Mouse (Mus musculus): ENCODE measurements around the gene Amhr2.

Gene Amhr2

GRCm38 (mm10) chr15:102445146-102445545 lies at the start of gene Amhr2:
Gene Amhr2, plus strand, starts transcription at chr15:102445367.
- DNase-seq (ENCODE audit: low spot score in 2 of 2) = no peak

- DNase-seq (ENCODE audit: low spot score in 2 of 2) = no peak
Observed at GRCm38 (mm10) chr15:102398629-102399028, 46.5 kb upstream of the Amhr2 start.

GRCm38 (mm10) chr15:102399229-102400221 lies 45.6 kb upstream of the Amhr2 start:
- DNase-seq (ENCODE audit: low spot score in 2 of 2) = peak in 1 of 2 experiments; percentile 38

GRCm38 (mm10) chr15:102400476-102401045 lies 44.6 kb upstream of the Amhr2 start:
- DNase-seq (ENCODE audit: low spot score in 2 of 2) = no peak

- no peak for DNase-seq (ENCODE audit: low spot score in 2 of 2)
Observed at GRCm38 (mm10) chr15:102401278-102401677, 43.9 kb upstream of the Amhr2 start.

DNA sequence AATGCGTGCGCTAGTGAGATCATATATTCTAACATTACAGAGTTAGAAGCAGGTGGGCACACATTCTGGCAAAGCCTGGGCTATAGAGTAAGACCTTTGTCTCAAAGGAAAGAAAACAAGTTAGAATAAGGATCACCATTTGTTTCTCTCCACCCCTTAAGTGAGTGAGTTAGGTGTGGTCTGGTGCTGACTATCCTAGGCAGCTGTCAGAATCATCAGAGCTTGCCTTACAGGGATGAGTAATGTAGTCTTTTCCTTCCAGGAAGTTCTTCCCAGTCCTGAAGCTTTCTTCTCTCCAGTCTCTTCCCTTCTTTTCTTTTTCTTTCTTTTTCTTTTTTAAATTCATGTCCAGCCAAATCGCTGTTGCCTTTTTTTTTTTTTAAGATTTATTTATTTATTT lies 43.0 kb upstream of the Amhr2 start:
- no peak for DNase-seq (ENCODE audit: low spot score in 2 of 2)

- no peak for DNase-seq (ENCODE audit: low spot score in 2 of 2)
Observed at GRCm38 (mm10) chr15:102404608-102405488, 40.3 kb upstream of the Amhr2 start.

GRCm38 (mm10) chr15:102405489-102406195 lies 39.5 kb upstream of the Amhr2 start, which contains the start of gene Sp1:
Gene Sp1, plus strand, starts transcription at chr15:102406143.
- DNase-seq (ENCODE audit: low spot score in 2 of 2) = peak; percentile 94 to 96

DNA sequence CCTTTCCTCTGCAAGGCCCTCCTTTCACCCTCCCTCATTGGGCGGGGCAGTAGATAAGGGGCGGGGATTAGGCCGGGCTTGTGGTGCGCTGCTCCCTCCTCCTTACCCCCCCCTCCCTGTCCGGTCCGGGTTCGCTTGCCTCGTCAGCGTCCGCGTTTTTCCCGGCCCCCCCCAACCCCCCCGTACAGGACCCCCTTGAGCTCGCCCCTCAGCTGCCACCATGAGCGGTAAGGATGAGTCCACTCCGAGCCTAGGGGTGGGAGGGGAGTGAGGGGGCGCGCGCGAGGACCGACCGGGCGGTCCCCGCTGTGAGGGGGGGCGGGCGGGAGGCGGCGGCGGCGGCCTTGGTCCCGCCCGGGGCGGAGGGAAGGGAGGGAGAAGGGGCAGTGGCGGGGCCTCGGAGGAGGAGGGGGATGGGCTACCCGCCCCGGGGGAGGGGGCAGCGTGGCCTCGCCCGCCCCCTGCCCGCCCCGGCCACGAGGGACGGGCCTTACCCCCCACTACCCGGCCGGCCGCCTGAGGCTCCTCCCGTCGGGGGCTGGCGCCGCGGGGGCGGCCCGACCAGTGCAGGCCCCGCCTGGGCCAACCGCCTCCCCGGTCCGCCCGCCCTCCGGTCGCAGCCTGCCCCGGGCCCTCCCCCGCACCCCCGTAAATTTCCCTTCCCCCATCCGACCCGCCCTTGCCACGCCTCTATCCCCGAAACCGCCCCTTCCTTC lies 38.8 kb upstream of the Amhr2 start:
- DNase-seq (ENCODE audit: low spot score in 2 of 2) = peak; percentile 53 to 63

- DNase-seq (ENCODE audit: low spot score in 2 of 2) = no peak
Observed at GRCm38 (mm10) chr15:102406912-102407580, 38.1 kb upstream of the Amhr2 start.

DNA sequence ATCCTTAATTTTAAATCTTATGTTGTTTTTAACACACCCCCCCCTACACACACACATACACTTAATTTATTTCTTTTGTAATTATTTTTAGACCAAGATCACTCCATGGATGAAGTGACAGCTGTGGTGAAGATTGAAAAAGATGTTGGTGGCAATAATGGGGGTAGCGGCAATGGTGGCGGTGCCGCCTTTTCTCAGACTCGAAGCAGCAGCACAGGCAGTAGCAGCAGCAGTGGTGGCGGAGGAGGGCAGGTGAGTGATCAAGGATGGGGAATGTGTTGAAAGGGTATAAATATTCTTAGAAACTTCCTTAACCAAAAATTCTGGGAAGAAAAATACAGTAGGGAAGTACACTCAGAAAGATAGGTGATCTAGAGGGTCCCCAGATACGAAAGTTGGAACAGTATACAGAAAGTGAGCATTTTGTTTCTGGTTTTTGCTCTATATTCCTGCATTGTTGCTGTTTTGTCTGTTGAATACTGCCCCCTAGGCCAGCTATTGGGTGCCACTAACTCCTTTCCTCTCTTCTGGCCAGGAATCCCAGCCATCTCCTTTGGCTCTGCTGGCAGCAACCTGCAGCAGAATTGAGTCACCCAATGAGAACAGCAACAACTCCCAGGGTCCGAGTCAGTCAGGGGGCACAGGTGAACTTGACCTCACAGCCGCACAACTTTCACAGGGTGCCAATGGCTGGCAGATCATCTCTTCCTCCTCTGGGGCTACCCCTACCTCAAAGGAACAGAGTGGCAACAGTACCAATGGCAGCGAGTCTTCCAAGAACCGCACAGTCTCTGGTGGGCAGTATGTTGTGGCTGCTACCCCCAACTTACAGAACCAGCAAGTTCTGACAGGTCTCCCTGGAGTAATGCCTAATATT lies 37.2 kb upstream of the Amhr2 start:
- no peak for DNase-seq (ENCODE audit: low spot score in 2 of 2)

- no peak for DNase-seq (ENCODE audit: low spot score in 2 of 2)
Observed at GRCm38 (mm10) chr15:102408558-102409130, 36.5 kb upstream of the Amhr2 start.

DNA sequence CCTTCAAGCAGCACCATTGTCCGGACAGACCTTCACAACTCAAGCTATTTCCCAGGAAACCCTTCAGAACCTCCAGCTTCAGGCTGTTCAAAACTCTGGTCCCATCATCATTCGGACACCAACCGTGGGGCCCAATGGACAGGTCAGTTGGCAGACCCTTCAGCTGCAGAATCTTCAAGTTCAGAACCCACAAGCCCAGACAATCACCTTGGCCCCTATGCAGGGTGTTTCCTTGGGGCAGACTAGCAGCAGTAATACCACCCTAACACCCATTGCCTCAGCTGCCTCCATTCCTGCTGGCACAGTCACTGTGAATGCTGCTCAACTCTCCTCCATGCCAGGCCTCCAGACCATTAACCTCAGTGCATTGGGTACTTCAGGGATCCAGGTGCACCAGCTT lies 35.9 kb upstream of the Amhr2 start:
- DNase-seq (ENCODE audit: low spot score in 2 of 2) = no peak

- DNase-seq (ENCODE audit: low spot score in 2 of 2) = no peak
Observed at GRCm38 (mm10) chr15:102411077-102411476, 34.1 kb upstream of the Amhr2 start.

DNA sequence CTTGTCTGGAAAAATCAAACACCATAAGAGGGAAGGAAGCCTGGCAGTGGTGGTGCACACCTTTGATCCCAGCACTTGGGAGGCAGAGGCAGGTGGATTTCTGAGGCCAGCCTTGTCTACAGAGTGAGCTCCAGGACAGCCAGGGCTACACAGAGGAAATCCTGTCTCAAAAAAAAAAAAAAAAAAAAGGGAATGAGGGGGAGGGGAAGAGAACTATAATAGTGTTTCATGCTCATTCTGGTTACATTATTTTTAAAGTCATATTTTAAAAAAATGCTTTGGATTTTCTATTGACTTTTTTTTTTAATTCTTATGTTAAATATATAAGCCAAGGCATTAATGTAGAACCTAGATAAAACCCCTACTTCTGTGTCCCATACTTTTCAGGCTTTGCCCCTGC lies 31.5 kb upstream of the Amhr2 start:
- DNase-seq (ENCODE audit: low spot score in 2 of 2) = no peak

DNA sequence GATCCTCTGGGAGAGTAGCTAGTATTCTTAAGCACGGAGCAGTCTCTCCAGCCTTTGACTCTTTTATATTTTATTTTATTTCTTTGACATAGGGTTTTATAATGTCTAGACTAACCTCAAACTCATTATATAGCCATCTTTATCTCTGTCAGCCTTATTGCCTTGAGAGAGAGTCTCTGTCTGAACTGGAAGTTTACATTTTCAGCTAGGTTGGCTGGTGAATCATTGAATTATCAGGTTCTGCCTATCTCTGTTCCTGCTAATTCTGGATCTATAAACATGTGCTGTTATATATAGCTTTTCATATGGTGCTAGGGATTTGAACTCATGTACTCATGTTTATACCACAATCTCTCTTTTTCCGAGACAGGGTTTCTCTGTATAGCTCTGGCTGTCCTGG lies 27.6 kb upstream of the Amhr2 start:
- DNase-seq (ENCODE audit: low spot score in 2 of 2) = no peak

- DNase-seq (ENCODE audit: low spot score in 2 of 2) = no peak
Observed at GRCm38 (mm10) chr15:102420986-102421385, 24.2 kb upstream of the Amhr2 start.

GRCm38 (mm10) chr15:102421437-102421836 lies 23.7 kb upstream of the Amhr2 start:
- peak in 1 of 2 experiments; percentile 31 for DNase-seq (ENCODE audit: low spot score in 2 of 2)
